Mouse (Mus musculus): ENCODE measurements around the gene Vbp1. TPM values are rescaled to one million over a fixed set of nuclear protein-coding genes. Genes with fewer than 3 reads are reported as not detected.
A peak's percentile ranks its signal among the peaks of the same experiment; 100 is the strongest.
"Not testable (repeated sequence)": the region's sequence is repeated elsewhere in the genome, so short reads cannot be mapped to it uniquely, and the experiment has no call there.

Vbp1 gene
- 10 to 100 TPM; 65.1 to 66.7 TPM for total RNA-seq (2021)

DNA sequence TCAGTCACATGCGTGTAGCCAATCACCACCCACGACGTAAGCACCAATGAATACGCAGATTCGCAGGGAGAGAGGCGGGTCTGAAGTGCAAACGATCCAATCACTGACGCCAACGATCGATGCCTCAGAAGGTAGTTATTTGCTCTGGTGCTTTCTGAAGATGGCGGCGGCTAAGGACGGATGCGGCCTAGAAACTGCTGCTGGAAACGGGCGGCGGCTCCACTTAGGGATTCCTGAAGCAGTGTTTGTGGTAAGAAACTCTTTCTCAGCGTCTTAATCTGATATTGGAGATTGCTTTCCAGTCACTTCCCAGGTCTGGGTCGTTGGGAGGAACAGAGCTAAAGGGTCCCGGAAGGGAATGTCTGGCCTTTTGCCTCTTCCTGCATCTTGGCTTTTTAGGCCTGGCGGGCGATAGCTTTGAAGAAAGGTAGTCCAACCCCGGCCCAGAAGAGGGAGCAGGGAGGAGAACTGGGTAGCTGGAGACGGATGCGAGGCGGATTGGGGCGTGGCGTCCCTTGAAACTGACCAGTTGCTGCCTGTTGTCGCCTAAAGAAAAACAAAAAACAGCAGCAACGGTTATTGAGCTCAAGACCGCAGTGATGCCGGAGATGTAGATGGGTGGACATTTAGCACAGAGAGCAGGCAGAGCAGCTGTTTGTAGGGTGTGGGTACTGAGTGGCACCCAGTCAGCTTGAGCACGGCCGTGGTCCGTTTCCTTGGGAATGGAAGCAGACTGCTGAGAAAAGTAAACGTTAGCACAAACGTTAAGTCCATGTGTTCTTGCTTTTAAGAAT is at the start of gene Vbp1:
Vbp1 (plus strand) TSS at position 121 of the 794 bp plus-strand sequence.
- intact Hi-C loops (cut with DNase I), result no loop called here
- peak; percentile 78 to 87 for DNase-seq (ENCODE audit: low spot score in 2 of 2)

GRCm38 (mm10) chrX:75475182-75475644 is 38.9 kb upstream of the Vbp1 start:
- DNase-seq (ENCODE audit: low spot score in 2 of 2), result peak; percentile 60 to 67
- intact Hi-C loops (cut with DNase I), result not testable (repeated sequence)

DNA sequence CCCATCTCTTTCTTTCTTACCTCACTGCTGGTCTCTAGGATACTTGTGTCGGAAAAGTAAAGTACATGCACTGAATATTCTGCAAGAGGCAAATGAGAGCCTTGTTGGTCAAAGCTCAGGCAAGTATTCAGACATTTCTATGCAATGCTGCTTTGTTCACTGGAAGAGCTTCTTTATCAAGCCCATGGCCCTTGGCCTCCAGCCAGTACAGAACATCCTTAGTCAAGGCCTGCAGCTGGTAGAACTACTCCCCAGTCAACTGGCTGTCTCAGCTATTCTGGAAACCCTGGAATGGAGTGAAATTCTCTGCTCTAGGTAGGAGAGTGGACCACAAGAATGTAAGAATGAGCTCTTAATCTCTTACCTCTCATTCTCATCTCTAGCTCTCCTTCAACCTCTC is 24.2 kb upstream of the Vbp1 start:
- intact Hi-C loops (cut with DNase I), result no loop called here
- DNase-seq (ENCODE audit: low spot score in 2 of 2), result no peak

- DNase-seq (ENCODE audit: low spot score in 2 of 2), result no peak
- intact Hi-C loops (cut with DNase I), result no loop called here
Measured at GRCm38 (mm10) chrX:75513787-75514178, 316 bp upstream of the Vbp1 start.

GRCm38 (mm10) chrX:75577582-75578324 is 63.7 kb downstream of the Vbp1 start, which contains the start of gene Rab39b:
TSS of gene Rab39b (minus strand) at chrX:75578231.
- peak; percentile 58 to 68 for DNase-seq (ENCODE audit: low spot score in 2 of 2)
- intact Hi-C loops (cut with DNase I), result no loop called here

DNA sequence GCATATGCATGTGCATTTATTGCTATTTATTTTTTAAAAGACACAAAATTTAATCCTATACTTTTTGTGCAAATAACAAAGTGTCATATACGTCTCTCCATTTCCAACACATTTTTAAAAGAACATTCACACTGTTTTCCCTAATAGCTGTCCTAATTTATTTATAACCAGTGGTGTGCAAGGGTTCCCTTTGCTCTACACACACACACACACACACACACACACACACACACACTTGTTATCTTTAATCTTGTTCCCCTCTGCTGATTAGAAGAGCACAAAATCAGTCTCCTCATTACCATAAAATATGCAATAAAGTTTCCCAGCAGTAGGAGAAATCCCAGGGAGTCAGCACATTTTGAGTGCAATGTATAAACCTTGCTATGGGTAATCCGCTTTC is 64.4 kb downstream of the Vbp1 start:
- intact Hi-C loops (cut with DNase I), result no loop called here

More for the DNA sequence above, 64.4 kb downstream of the Vbp1 start:
- no peak for DNase-seq (ENCODE audit: low spot score in 2 of 2)

Other genes with a start within 250 kb of the Vbp1 start
- 10 to 100 TPM; 51.1 to 54.0 TPM for gene Fundc2, start 131.9 kb upstream of the Vbp1 start, total RNA-seq (2021)
- 1 to 10 TPM; 1.9 to 2.0 TPM for gene F8, start 131.7 kb upstream of the Vbp1 start, total RNA-seq (2021)
- gene Cmc4, start 97.7 kb upstream of the Vbp1 start, total RNA-seq (2021), result 10 to 100 TPM; 11.1 to 12.7 TPM
- 10 to 100 TPM in 1 of 2 experiments, 1 to 10 TPM in 1; 4.8 to 12.0 TPM for gene Mtcp1, start 97.7 kb upstream of the Vbp1 start, total RNA-seq (2021)
- 10 to 100 TPM; 36.7 to 37.8 TPM for gene Brcc3, start 97.7 kb upstream of the Vbp1 start, total RNA-seq (2021)
- gene Rab39b, start 63.9 kb downstream of the Vbp1 start, total RNA-seq (2021), result 10 to 100 TPM; 39.0 to 41.8 TPM

All from left cerebral cortex, postnatal 36 days (tissue).